Comparison of ENCODE assay signal across 9 mouse cellular contexts in the genomic region with DNA sequence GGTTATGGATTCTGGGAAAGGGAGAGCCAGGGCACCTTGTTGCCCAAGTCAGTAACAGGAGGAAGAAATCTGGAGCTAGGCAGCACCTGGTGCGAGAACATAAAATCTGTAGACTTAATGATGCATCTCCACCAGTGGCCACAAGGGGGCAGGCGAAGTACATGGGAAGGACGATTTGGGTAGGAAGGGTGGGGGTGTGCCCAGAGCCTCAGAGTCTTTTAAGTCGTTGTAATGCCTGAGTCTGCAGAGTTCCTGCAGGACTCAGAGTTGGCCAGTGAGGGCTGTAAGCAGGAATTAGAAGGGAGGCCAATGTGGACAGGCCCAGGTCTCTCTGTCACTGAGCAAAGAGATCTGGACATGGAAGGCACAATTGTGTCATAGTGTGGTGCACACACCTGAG. TPM values are rescaled to one million over a fixed set of nuclear protein-coding genes. Genes with fewer than 3 reads are reported as not detected.
DNase-seq lines count a peak whose midpoint lies in the region; ATAC-seq lines count a peak whose summit lies in the region.
"Had no signal": no experiment of that assay in that cellular context is flagged by ENCODE, and none has a peak within 500 bp of the region (broad histone marks: within the 10 kb centered on the region; RNA-seq: fewer than 3 reads in every experiment).

No protein-coding gene starts in this region.

- H3K9ac ChIP-seq in forebrain, embryonic 11.5 days (ENCODE audit: low read length) = no peak overlapping the region

- peak; percentile 50; the same call in 1 of the 2 replicates for ATAC-seq in forebrain, embryonic 11.5 days (replicated peaks; ENCODE audit: low FRiP score)

- peak; percentile 92 for DNase-seq in ES-CJ7 (ENCODE audit: low read depth, low spot score)
- peak; percentile 50 for DNase-seq in c-Kit-negative CD71-positive TER-119-positive erythroid progenitor cells, embryonic 14.5 days (ENCODE audit: low read depth, low spot score)
- peak; percentile 94 for DNase-seq in forebrain, embryonic 11.5 days (ENCODE audit: low spot score)
- DNase-seq in heart, postnatal 4 days = peak; percentile 92
- peak; percentile 81 to 91 for DNase-seq in layer of hippocampus, adult 18-20 months (ENCODE audit: low spot score in 2 of 2)
- DNase-seq in lung, postnatal 14 days = peak; percentile 91
- peak; percentile 95 for DNase-seq in retina, embryonic 14.5 days (ENCODE audit: low spot score)
- peak; percentile 75 to 80 for DNase-seq in thymus, postnatal 36 days

- H3K4me3 ChIP-seq in forebrain, embryonic 11.5 days (ENCODE audit: low read depth, low read length) = no peak overlapping the region

- WGBS in forebrain, embryonic 11.5 days = 1% methylated on average over 4 of the region's 4 CpGs

- no peak overlapping the region for H3K27ac ChIP-seq in forebrain, embryonic 11.5 days (ENCODE audit: low read depth, low read length)

- H3K9me3 ChIP-seq in forebrain, embryonic 11.5 days (ENCODE audit: control insufficient read depth, low read length) = no peaks in the 10 kb centered on the region

- peaks cover 2% of the 10 kb centered on the region for H3K27me3 ChIP-seq in forebrain, embryonic 11.5 days (ENCODE audit: control insufficient read depth, insufficient read depth, low read length)

- H3K4me1 ChIP-seq in forebrain, embryonic 11.5 days (replicated peaks; ENCODE audit: control insufficient read depth, insufficient read depth, low read length) = 0 out of 2 replicates have a peak, but pooled peaks cover 2% of the 10 kb centered on the region

- no peaks in the 10 kb centered on the region for H3K36me3 ChIP-seq in forebrain, embryonic 11.5 days (ENCODE audit: control insufficient read depth, insufficient read depth, low read length)

- H3K4me2 ChIP-seq in forebrain, embryonic 11.5 days (ENCODE audit: low read depth, low read length, severe bottlenecking) = no peak overlapping the region

RNA-seq across cellular contexts. Expression of gene Slc22a12, which starts 53.8 kb away (rescaled TPM):
- polyA plus RNA-seq in forebrain, embryonic 11.5 days (2014; fragmentation: Nextera tagmentation; extraction: Ambion mirVana) = not detected in 2 replicates
- total RNA-seq in heart, postnatal 4 days (2021) = not detected
- total RNA-seq in layer of hippocampus, adult 18-20 months (2021) = under 1 TPM; 0.28 to 0.72 TPM
- polyA plus RNA-seq: heart, embryonic 16.5 days had no signal
